Mouse (Mus musculus) urinary bladder, adult 18-20 months (tissue): ENCODE results near the gene Kat7.

Source experiments
- DNase-seq, 2 experiments: peaks; one replicate each; pipeline ENCODE4 v3.0.0; 2022; ENCODE audit warnings: low spot score in 2 of 2, mixed read lengths in 2 of 2

Gene Kat7

GRCm38 (mm10) chr11:95333805-95334204, 23.8 kb upstream of the Kat7 start:
- no peak for DNase-seq

- DNase-seq, result no peak
Measured at GRCm38 (mm10) chr11:95333209-95333608, 23.2 kb upstream of the Kat7 start.

- DNase-seq, result no peak
Measured at GRCm38 (mm10) chr11:95330662-95331061, 20.6 kb upstream of the Kat7 start.

- DNase-seq, result no peak
Measured at GRCm38 (mm10) chr11:95328629-95329028, 18.6 kb upstream of the Kat7 start.

GRCm38 (mm10) chr11:95326243-95326642, 16.2 kb upstream of the Kat7 start:
- no peak for DNase-seq

- DNase-seq, result no peak
Measured at GRCm38 (mm10) chr11:95325832-95326231, 15.8 kb upstream of the Kat7 start.

GRCm38 (mm10) chr11:95324181-95324580, 14.1 kb upstream of the Kat7 start:
- DNase-seq, result no peak

- DNase-seq, result no peak
Measured at GRCm38 (mm10) chr11:95320010-95320409, 10.0 kb upstream of the Kat7 start.

- DNase-seq, result no peak
Measured at GRCm38 (mm10) chr11:95319506-95319905, 9.5 kb upstream of the Kat7 start.

- no peak for DNase-seq
Measured at GRCm38 (mm10) chr11:95318116-95318515, 8.1 kb upstream of the Kat7 start.

- DNase-seq, result no peak
Measured at GRCm38 (mm10) chr11:95315215-95315955, 5.3 kb upstream of the Kat7 start.

- DNase-seq, result no peak
Measured at GRCm38 (mm10) chr11:95311425-95311807, 1.4 kb upstream of the Kat7 start.

GRCm38 (mm10) chr11:95310648-95311424, 790 bp upstream of the Kat7 start:
- peak; percentile 15 to 47 for DNase-seq

- DNase-seq, result peak; percentile 85 to 96
Measured at GRCm38 (mm10) chr11:95309510-95310006, 488 bp downstream of the Kat7 start.

GRCm38 (mm10) chr11:95307526-95307925, 2.5 kb downstream of the Kat7 start:
- no peak for DNase-seq

GRCm38 (mm10) chr11:95305600-95305999, 4.4 kb downstream of the Kat7 start:
- no peak for DNase-seq

GRCm38 (mm10) chr11:95301772-95302171, 8.3 kb downstream of the Kat7 start:
- DNase-seq, result no peak

GRCm38 (mm10) chr11:95299886-95300285, 10.2 kb downstream of the Kat7 start:
- no peak for DNase-seq

- DNase-seq, result no peak
Measured at GRCm38 (mm10) chr11:95298146-95298545, 11.9 kb downstream of the Kat7 start.

- no peak for DNase-seq
Measured at GRCm38 (mm10) chr11:95295736-95296135, 14.3 kb downstream of the Kat7 start.

- no peak for DNase-seq
Measured at GRCm38 (mm10) chr11:95293017-95293624, 16.9 kb downstream of the Kat7 start.

- DNase-seq, result no peak
Measured at GRCm38 (mm10) chr11:95291998-95292397, 18.0 kb downstream of the Kat7 start.

- no peak for DNase-seq
Measured at GRCm38 (mm10) chr11:95282331-95282730, 27.7 kb downstream of the Kat7 start.
